Mouse (Mus musculus): ENCODE measurements around the gene Sgms1.

Gene Sgms1

DNA sequence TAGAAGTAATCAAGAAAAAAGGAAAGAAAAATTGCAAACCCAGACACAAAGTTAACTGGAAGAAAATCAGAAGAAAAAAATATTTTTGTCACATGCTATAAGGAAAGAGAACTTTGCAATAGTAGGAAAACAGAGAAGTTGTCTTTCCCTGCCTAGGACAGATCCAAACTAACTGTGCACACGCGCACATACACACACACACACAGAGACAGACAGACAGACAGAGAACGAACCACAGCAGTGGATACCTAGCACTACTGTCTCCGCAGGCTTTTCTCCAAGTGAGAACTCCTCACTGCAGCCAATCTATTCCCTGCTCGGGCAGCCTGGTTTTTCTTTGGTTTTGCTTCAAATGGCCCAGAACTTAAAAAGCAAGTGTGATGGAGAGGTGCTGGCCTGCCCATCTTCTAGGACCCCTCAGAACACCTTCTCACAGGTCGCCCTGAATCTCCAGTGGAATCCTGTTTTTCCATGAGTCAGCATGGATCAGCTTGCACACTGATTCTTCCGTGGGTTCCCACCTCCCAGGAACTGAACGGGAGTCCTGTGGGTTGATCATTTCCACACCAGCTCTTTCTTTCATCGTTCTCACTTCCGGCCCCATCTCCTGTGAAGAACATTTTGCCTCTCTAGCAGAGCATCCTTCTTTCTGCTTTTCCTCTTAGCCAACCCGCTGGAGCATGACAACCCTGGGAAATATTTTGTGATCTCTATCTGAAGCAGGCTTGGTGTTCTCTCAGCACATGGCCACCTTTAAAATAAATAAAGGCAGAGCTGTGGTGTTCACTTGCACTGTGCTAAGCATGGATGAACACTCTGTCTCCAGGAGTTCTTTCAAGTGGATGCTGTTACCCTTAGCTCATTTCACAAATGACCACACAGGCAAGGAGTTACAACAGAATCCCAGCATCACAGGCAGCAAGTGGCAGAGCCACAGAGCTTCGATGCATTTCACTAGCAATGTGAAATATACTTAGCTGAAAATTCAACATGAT, 96.4 kb downstream of the Sgms1 start:
- 62% methylated on average over 12 of the region's 12 CpGs for WGBS

DNA sequence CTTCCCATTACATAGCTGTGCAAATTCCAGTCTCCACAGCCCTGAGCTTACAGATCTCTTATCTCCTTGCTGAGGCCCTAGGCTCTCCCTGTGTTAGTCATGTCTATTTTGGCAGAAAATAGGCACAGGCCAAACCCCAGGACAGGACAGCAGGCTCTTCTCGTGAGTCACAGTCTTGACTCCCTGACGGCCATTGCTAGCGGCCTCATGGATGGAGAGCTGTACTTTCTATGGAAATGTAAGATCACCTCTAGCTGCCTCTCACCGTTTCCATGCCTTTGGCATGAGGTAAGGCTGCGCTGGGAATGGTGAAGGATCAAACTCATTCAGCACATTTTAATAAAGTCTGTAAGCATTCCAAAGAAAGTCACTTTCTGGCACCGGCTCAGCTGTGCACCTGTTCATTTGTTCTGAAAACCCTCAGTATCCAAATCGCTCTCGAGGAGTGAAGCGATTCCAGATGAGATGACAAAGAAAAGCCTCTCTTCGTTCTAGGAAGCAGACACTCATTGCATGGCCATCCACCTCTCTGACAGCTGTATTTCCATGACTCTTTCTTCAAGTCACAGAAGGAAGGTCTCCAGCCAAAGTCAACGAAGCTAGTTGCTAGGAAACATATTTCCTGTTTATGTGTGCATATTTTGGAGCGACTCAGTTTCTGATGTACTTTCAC, 97.3 kb downstream of the Sgms1 start:
- WGBS: 58% methylated on average over 12 of the region's 12 CpGs

DNA sequence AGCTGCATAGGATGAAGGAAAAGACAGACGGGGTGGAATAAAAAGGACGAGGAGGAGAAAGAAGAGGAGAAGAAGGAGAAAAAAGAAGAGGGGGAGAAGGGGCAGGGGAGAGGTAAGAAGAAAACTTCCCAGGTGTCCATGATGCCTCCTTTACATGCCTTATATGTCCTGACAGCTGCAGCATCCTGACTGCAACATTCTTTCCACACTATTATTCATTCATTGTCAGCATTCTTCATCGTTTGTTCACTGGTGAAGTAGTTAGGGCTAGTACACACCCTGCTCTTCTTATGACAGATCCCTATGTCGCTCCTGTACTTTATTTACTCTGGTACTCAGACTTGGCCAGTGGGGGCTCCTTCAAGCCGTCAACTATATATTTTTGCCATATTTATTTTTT, 98.4 kb downstream of the Sgms1 start:
- WGBS: 89% methylated on average over 5 of the region's 5 CpGs

DNA sequence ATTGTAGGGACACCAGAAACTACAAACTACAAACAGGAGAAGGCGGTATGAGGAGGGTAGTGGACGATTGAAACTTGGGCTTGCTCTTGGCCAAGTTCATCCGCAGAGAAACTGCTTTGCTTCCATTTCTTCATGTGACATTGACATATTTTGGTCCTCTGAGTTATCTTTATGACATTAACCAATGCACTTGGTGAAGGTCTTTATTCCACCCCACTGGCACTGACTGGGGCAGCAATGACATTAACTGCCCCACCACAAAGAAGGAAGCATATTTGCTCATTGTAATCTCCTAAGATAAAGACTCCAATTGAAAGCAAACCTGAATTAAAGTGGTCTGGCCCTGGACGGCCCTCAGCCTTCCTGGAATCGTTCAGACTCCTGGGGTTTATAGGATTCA, 100.6 kb downstream of the Sgms1 start:
- 85% methylated on average over 5 of the region's 5 CpGs for WGBS

DNA sequence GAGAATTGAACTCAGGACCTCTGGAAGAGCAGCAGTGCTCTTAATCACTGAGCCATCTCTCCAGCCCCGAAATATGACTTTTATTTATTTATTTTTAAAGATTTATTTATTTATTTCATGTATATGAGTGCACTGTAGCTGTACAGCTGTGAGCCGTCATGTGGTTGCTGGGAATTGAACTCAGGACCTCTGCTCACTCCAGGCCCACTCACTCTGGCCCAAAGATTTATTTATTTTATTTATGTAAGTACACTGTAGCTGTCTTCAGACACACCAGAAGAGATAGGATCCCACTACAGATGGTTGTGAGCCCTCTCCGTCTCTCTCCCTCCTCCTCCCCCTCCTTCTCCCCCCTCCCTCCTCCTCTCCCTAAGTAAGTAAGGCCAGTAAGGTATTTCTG, 101.7 kb downstream of the Sgms1 start:
- WGBS: 74% methylated on average over 3 of the region's 3 CpGs

DNA sequence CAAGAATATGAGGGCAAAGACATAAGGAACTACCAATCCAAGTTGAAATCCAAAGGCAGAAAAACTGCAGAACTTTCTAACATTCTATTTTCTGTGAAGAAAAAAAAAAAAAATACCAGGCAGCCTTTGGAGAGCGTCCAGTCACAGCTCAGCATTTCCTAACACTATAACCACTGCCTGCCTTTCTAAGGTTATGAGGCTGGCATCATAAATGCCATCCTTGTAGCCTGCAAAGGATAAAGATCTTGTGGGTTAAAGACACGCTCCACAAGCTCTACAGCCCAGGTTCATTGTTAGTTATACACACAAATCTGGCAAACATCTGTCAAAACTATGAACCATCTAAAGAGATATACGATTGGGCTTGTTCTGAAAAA, 104.1 kb downstream of the Sgms1 start:
- WGBS: 73% methylated on average over 3 of the region's 3 CpGs

DNA sequence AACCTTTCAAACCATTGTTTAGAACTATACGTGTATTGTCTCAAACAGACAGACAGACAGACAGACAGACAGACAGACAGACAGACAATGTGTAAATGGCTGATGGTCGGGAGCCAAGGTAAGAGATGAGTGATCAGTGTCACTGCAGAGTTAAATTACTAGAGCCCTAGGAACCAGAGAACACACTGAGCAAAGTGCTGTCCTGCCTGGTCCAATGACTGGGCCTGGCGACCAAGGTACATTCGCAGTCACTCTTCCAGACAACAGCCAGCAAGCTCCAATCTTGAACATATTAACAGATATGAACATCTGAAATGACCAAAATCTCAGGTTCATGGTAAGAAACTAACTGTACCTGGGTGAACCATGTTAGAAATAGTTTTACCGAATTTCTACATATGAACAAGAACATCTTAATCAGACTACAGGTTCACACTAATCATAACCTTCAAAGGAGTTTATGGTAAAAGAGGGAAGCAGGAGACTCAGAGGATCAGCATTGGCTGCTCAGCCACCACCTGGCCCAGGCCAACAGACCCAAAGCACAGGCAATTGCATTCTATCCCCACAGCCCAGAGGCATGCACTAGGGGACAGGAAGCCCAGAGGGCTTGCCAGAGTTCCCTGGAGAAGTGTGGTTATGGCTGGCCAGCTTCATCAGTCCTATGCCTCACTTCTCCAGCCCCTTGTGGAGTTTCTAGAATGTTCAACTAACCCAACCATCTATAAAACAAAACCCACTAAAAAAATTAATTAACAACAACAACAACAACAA, 104.6 kb downstream of the Sgms1 start:
- WGBS: 95% methylated on average over 5 of the region's 5 CpGs

DNA sequence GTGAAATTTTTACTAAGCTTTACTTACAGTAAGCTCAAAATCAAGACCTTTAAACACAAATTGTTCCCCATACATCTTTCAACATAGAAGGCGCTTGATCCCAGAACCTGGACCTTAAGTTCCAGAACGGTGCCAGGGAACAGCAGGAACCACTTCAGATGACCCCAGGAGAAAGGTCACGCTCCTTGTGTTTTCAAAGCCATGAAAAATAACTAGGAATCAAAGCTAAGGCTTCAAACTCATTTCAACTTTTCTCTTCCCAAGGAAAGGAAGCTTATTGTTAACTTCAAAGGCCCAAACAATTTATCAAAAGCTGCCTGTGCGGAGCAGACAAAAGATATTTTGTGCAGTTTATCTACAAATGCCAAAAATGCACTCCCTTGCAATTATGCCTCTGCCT, 107.6 kb downstream of the Sgms1 start:
- WGBS: 67% methylated on average over 4 of the region's 4 CpGs

DNA sequence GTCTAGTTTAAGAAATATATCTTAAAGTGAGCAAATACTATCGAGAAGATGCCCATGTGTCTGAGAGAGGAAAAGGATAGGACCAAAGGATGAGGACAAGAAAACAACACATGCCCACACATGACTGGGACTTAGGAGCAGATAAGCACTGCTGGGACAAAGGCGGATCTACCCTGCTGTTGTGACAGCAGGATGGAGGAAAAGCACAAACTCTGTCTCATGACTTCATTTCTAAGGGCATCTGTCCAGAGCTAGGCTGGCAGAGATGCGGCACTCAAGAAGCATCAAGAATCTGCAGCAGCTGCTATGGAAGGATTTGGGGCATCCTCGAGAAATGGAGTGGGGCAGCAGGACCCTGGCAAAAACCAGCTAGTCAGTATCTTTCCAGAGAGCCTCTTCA, 109.1 kb downstream of the Sgms1 start:
- WGBS: 42% methylated on average over 4 of the region's 4 CpGs

DNA sequence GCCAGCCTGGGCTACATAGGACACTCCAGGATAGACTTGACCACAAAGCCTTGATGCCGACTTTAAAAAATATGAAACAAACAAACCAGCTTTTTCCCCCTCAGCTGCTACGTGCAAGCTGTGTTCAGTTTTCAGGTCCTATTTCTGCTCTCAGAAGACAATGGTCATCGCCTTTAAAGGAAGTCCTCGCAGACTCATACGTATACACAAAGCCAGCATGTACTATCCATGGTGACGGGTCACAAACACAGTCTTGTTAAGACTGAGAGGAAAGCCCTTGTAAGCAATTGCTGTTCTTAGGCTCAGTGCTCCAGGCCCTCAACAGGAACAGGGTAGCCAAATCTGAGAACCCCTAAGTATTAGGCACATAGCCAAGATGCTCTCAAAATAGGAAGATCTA, 110.1 kb downstream of the Sgms1 start:
- WGBS: 80% methylated on average over 6 of the region's 6 CpGs

DNA sequence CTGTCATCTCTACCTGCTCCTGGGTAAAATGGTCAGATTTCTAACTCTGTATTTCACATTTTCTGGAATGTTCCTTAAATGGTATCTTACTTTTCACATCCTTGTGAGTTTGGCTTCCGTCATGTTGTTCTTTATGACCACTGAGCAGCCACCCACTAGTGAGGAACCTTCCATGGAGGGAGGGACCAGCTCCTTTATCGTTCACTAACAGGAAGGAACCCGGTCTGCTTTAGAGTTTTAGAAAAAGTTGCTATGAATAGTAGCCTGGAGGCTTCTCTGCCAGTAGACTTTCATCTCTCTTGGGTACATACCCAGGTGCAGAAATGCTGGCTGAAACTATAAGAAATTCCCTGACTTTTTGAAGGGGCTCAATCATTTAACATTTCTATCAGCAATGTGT, 111.6 kb downstream of the Sgms1 start:
- 56% methylated on average over 3 of the region's 3 CpGs for WGBS

DNA sequence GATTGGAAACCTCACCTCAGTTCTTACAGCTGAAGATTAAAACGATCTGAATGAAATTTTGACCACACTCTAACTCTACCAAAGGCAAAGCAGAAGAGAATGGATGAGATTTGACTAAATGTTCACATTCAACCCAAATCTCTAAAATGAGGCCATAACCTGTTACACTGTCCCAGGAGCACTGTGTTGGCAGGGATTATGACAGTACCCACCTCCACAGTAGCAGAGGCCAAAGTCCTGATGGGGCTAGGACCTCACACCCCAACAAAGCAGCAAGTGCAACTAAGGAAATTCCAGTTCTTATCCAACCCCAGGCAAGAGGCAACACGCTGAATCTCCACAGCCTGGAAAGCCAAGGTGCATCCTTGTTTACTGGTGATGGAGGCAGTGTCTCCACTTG, 112.2 kb downstream of the Sgms1 start:
- 82% methylated on average over 2 of the region's 2 CpGs for WGBS

DNA sequence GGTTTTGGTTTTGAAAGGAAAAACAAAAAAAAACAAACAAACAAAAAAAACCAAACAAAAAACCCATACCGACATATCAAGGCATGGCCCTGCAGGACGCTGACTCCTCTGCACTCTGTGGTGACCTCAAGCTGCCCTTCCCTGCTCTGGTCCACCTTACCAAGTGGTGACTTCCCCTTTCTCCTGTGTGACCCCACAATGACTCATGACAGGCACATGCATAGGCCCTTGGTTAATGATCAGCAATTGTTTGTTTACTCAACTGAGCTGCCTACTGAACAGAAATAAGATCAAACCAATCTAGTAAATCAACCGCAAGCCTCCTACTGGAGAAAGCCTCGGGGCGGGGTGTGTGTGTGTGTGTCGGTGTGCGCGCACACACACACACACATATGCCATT, 112.7 kb downstream of the Sgms1 start:
- WGBS: 90% methylated on average over 8 of the region's 8 CpGs

DNA sequence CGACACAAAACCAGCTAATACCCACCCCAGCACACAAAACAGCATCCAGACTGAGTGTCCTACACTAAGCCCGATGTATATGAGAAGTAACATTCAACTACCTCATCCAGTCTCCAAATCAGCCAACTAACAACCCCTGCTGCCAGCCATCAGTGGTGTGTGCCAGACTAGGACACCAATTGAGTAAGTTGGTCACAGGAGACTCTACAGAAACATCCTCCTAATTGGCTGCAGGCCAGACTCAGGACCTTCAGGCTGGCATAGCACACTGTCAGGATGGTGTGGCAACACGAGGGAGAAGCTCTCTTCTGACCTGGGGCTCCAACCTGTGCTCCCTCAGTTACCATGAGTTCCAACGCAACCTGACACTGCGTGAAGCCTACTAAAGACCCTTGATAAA, 113.3 kb downstream of the Sgms1 start:
- WGBS: 93% methylated on average over 5 of the region's 5 CpGs

DNA sequence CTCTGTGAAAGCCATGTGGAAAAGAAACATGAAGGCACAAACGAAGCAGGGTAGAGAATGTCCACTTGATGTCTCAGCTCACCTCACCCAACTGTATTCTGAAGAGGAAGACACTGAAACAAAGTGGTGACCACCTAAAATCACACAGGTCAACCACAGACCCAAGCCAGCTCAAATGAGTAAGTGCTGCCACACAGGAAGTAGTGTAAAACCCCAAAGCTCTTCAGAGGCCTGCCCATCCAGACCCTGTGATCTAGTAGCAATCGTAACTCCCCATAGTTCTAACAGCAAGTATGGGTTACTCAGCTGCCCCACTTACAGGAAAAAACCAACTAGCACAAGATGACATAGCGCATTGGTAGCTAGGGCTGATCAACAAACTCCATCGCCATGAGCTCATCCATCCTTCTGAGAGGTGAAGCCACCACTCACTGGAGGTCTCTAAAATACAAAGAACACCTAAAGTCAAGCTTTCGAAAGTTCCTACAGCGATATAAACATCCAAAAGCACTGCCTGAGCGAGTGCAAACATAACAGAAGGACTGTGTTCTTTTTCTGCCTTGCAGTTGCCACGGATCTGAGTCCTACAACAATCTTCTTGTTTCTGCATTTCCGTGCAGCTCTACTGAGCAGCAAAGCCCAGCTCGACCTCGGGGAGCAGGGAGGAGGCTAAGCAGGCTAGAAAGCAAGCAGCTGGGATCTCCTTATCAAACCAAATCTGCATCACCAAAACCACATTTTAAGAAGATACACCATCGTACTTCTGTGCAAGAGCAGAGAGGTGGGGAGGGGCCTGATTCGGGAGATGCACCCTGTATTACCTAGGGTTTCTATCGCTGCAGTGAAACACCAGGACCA, 114.2 kb downstream of the Sgms1 start:
- WGBS: 60% methylated on average over 14 of the region's 14 CpGs

DNA sequence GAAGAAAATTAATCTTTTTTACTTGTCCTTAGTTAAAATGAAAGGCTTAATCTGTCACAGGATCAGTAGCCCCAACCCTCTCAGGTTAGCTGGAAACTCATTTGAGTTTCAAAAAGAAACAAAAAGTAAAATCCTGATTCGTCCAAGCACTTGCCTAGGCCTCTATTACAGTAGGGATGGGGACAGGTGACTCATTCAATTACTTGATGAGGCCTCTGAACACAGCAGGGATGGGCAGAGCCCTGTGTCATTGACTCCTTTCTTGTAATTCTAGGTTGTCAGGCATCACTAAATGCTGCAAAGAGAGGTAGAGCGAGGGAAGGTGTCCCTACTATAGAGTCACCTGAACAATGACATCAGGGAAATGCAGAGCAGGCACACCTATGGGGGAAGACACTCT, 115.4 kb downstream of the Sgms1 start:
- WGBS: 81% methylated on average over 2 of the region's 2 CpGs

DNA sequence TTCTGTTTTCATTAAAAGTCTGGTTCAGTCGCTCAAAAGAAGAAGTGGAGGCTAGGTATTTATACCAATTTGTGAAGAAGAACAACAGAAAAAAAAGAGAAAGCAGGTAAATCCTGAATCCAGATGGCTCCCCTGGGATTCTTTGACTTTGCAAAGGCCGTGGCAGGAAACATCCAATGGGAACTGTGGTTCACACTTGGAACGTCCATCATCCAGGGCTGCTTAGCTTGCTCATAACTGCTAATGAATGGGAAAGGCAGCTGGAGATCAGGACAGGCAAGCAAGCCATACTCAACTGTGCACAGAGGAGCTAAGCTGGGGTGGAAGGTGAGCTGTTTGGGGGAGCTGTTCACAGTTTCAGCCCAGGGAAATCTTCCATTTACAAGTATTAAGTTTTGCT, 115.8 kb downstream of the Sgms1 start:
- 85% methylated on average over 3 of the region's 3 CpGs for WGBS

DNA sequence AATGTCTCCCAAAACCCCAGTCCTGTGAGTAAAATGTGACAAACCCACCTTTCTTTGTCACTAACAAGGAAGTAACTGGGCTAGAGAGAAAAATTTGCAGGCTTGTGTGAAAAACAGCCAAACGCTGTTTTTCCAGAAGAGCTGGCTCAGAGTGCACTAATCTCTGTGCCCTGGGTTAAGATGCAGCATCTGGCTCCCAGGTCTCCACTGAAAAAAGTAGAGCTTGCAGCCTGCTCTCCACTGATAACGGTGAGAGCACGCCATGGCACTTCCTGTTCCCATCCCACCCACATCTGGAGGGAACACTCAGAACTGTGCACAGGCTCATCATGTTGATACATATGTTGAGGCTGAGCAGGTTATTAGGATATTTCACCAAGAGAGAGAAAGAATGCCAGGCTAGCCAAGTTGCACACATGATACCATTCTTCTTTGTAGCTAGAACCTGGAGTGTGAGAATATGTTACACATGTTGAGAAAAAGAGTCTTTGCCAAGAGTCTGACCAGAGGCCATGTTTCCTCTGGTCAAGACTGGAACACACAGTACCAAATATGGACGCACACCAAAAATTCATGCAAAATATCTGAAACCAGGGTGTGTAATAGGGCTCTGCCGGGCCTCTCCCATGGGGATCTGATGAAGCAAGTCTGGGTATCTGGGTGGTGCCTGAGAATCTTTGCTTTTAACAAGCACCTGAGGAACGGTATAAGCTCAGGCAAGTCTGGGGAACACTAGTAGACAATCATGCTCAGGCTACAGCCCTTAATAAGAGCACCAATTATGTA, 116.8 kb downstream of the Sgms1 start:
- 80% methylated on average over 6 of the region's 6 CpGs for WGBS

DNA sequence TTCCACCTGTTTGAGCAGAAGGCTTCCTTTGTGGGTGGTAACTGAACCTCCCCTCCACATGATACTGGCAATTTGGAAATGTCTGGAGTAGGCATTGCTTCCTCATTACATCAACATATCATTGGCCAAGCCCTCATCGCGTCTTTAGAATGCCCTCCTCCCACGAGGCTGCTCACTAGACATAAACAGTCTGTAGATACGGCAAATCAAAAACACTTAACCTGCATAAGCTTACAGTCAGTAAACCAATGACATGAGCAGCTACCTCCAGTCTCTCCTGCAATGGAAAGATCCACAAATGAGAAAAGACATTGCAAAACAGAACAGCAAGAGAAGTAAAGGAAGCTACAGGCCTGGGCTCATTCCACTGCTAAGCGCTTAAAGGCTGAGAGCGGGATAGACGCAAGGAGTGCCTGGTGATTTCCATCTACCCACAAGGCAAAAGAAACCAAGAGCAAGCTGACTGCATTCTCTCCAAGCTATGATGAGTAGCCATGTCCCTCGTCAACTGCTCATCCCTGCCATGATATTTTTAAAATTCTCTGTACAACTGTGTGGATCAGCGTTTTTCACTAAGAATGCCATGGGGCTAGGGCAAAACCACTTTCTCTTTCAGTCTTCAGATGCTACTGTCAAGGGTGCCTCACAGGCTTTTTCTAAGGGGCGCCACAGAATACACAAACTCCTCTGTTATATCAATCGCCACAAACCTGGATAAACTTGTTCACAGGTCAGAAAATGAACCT, 117.9 kb downstream of the Sgms1 start:
- 83% methylated on average over 11 of the region's 11 CpGs for WGBS

DNA sequence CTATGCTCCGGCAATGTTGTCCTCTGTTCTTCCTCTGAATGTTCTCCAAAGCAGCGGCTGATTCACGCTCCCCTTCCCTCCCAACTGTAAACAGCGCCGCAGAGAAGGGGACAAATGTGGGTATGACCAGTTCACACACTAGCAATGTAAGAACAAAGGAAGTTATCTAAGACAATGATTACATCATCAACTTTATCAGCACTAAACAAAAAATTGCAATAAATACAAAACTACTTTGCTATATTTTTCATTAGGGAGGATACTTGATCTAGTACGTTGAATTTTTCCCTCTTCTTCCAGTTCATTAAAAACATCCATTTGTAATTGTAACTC, 119.7 kb downstream of the Sgms1 start:
- 75% methylated on average over 6 of the region's 6 CpGs for WGBS

Measured in cerebral cortex, adult 2 months (tissue).